Mouse (Mus musculus): ENCODE measurements around the gene Slc12a1.

DNA sequence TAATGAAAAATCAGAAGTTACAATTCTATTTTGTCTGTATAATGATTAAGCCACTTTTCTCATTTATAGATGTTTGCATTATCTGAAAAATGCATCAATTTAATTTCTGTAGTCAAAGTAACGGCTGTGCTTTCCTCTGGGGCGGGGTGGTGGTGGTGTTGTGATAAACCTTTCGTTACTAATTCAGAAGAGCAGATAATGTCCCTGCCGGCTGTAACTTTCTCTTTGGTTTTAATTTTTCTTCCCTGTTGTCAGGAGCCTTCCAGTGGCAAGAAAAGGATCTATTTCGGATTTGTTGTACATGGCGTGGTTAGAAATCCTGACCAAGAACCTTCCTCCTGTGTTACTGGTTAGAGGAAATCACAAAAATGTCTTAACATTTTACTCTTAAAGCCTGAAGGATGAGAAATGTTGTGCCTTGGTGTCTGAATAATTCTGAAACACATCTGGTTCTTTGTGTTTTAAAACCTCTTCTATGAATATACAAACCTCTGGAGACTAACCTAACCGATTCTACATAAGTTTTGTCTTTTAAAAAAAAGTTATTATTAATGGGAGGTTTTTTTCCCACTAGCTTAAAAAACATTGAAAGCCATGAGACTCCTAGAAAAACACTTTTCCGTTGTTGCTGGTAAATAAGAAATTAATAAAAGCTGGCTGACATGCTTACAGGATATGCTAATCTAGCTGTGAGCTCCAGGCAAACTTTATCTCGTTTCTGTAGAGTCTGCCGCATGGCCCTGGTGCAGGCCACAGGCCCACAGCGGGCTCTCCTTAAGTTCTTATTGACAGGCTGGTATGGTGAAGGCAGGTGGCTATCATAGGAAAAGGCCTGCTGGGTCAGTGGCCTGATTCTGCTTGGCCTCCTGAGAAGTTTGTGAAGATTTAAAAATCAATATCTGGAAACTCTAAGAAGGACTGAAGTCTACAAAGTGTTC, 76.4 kb downstream of the Slc12a1 start:
- no peak for TF ChIP-seq CTCF (IDR thresholded peaks at IDR 0.05; ENCODE audit: low read depth)
- no peak for TF ChIP-seq EP300 (optimal IDR thresholded peaks at IDR 0.05)
